Mouse (Mus musculus) neutrophil, adult 5-6 weeks (primary cell): ENCODE results near the gene Mmp27. TPM values are rescaled to one million over a fixed set of nuclear protein-coding genes. Genes with fewer than 3 reads are reported as not detected.

Source experiments
- ATAC-seq: fragments of 151-379, 151-347 bp; 2 replicates; pipeline ENCODE4 v1.8.0; 2017; ENCODE audit warnings: mild to moderate bottlenecking, moderate TSS enrichment; ENCODE audit not compliant: insufficient number of reproducible peaks, poor library complexity, low FRiP score, severe bottlenecking; ENCODE audit errors: extremely low read depth
- total RNA-seq: library from RNA; stranded (forward); fragments of 200-1000 nt; gene quantifications from 2 replicates; pipeline ENCODE4 v1.2.3, GENCODE M21; 2017

Mmp27 gene
- total RNA-seq, 1 experiment from 2014 or later = 0.70 TPM

DNA sequence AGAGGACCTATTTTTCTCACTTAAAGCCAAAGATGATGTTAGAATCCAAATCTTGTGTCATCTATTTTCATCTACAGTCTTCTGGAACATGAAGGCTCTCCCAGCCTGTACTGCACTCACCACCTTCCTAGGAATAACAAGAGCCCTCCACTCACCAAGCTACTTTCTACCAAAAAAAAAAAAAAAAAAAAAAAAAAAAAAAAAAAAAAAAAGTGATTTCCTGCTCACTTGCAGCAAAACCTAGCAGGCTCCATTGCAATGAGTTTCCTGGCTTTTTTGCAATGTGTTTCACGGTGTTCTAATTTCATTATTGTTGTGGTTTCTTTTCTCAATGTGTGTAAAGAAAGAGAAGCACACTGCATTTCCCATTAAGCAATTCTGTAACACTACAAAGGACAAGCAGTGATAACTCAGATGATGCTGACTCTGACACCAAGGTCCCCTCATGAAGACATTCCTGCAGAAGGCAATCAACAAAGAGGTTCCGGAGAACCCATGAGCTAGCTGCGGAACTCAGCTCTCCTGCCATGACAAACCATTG lies 22.1 kb downstream of the Mmp27 start:
- no peak for ATAC-seq

DNA sequence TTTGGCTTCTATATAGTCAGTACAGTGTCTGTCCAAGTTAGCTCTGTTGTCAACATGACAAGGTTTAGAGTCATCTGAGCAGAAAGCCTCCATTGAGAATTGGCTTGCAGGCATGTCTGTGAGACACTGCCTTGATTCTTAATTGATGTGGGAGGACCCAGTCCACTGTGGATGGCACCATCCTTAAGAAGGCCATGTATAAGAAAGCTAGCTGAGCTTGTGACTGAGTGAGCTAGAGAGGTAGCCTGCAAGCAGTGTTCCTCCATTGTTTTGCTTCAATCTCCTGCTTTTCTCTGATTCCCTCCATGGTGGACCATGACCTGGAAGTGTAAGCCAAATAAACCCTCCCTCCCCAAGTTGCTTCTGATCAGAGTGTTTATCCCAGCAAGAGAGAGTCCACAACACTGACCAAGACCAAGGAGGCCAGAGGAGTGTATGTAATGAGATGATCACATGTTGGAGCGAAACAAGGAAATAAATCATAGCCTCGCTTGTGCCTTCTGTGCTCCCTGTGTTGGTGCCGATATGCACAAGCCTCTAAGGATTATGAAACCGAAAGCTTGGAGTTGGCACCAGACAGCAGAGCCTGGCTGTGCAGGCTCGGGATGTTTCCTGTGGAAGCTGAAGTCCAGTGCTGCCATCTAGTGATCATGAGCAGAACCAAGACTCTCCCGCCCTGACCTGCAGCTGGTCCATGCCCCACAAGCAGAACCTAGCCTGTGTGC lies 23.8 kb downstream of the Mmp27 start:
- peak; percentile 99 for ATAC-seq

DNA sequence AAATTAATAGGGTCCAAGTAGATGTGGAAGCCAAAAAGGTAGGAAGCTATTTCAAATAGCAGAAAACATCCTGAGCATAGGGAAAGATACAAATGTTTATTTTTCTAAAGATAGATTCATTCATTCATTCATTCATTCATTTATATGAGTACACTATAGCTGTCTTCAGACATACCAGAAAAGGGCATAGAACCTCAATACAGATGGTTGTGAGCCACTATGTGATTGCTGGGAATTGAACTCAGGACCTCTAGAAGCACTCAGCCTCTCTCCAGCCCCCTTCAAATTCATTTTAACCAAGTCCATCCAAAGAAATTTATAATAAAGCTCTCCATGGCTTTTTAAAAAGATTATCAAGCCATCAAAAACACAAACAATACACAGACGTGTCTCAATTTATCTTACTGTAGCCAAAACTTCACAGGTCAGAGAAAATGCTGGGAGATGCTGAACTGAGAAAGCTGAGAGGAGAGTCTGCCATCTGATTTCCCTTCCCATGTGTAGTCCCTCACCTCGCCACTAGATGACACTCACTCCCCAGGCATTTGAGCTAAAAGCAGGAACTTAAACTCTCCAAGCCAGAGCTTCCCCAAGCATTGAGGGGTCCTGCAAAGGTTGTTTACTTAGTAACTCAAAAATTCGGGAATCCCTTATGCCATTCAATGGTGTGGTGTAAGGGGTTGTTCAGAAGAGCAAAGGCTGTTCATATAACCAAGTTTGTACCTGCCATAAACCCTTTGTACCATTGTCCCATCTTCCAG lies 32.0 kb downstream of the Mmp27 start:
- peak; percentile 90 for ATAC-seq

DNA sequence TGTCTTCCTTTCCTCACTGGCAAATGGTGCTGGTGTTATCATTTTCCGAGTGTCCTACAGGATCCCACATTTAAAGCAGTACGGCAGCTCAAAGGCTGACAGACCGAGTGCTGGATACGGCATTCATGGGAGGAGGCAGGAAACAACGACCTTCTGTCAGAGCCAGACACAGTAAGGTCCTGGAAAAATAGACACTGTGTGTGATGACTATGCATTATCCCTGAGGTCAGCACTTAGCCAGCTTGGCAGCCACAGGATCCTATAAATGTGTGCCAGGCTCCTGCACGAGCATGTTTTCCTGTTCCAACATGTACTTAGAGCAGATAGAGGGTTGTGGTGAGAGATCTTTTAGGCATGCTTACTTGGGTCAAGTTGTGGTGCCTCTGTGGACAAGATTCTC lies 32.8 kb downstream of the Mmp27 start:
- ATAC-seq = no peak

DNA sequence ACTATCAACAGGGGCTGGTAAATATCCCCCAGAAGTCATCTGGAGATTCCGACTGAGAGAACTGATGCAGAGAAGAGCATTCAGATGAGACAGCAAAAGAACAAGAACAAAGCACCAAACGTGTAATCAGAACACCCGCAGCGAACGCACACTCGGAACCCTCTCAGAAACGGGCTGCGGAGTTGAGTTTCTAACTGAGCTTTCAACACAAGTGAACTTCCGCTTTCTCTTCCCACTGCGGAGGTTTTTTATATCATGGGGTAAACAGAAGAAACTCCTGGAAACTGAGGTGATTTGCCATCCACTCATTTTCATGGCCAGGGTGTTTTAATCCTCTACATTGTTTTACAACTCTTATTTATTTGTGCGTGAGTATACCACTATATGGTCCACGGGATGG lies 34.4 kb downstream of the Mmp27 start:
- ATAC-seq = no peak

DNA sequence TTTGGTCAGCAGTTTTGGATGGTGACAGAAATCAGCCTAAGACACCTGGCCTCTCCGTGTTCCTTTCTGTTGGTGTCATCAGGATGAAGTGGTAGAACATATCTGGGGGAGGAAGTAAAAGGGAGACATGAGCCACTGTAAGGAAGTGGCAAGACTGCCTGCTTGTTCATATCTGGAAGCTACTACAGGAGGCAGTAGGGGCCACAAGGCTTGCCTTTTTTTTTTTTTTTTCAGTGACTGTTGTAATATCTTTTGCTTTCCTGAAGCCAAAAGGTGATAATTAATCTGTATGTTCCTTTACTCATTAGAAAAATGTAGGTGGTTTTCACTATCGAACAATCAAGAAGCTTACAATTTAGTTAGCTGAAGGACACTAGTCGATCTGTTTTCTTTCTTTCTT lies 51.4 kb downstream of the Mmp27 start:
- no peak for ATAC-seq

DNA sequence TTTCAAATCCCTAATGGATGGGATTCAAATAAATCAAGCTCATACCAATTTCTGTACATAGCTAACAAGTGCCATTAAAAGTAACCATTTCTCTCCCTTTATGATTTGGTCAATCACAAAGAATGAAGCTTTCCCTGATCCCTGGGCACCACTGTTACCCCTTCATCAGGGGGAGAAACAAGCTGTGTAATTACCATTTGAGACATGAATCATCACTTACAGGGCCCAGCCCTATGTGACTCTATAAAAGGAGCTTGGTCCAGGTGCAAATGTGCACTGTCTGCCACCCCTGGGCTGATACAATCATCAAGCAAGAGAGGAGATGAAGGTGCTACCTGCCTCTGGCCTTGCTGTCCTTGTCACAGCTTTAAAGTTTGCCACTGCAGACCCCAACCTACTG lies 56.7 kb downstream of the Mmp27 start, which contains the start of gene Mmp20:
Gene Mmp20 (plus strand): TSS at position 301 of the 400 bp plus-strand sequence.
- no peak for ATAC-seq

Other genes with a start within 250 kb of the Mmp27 start
- 0.12 TPM in 1 of 2 replicates, not detected in the other for gene Mmp12, start 227.0 kb upstream of the Mmp27 start, total RNA-seq
- gene Mmp1b, start 183.3 kb upstream of the Mmp27 start, total RNA-seq = not detected in 2 replicates
- gene Mmp3, start 125.6 kb upstream of the Mmp27 start, total RNA-seq = not detected in 2 replicates
- not detected in 2 replicates for gene Mmp10, start 69.0 kb upstream of the Mmp27 start, total RNA-seq
- gene Mmp8, start 12.9 kb upstream of the Mmp27 start, total RNA-seq = 249 and 267 TPM in 2 replicates
- not detected in 2 replicates for gene Mmp20, start 56.8 kb downstream of the Mmp27 start, total RNA-seq
- not detected in 2 replicates for gene Mmp7, start 120.7 kb downstream of the Mmp27 start, total RNA-seq
- 269 TPM in 2 replicates for gene Tmem123, start 192.6 kb downstream of the Mmp27 start, total RNA-seq